Mouse (Mus musculus) CD4-positive helper T cell, adult 2 months (primary cell): ENCODE measurements around the gene Cnih2.
"Not testable (repeated sequence)": the region's sequence is repeated elsewhere in the genome, so short reads cannot be mapped to it uniquely, and the experiment has no call there.

Source experiments
- DNase-seq: peaks from one replicate; pipeline ENCODE4 v3.0.0-alpha.2; 2012; ENCODE audit warnings: low read depth, missing footprints, low spot score

The Cnih2 gene

DNA sequence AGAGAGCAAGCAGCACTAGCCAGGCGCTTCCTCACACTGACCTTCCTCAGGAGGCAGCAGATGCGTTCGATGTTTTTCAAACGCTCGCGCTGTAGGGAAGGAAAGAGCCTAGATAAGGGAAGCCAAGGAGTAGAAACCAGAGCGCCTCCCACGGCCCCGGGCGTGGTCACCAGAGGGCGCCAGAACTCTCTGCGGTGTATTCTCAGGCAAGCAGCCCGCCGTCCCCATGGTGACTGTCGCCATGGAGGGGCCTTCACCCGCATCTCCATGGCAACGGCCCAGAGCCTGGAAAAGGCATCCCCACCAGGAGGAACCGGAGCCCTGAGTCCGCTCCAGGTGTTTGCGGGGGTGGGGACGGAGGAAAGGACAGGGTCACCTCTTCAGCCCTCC is 4.1 kb downstream of the Cnih2 start:
- peak; percentile 86 for DNase-seq

DNA sequence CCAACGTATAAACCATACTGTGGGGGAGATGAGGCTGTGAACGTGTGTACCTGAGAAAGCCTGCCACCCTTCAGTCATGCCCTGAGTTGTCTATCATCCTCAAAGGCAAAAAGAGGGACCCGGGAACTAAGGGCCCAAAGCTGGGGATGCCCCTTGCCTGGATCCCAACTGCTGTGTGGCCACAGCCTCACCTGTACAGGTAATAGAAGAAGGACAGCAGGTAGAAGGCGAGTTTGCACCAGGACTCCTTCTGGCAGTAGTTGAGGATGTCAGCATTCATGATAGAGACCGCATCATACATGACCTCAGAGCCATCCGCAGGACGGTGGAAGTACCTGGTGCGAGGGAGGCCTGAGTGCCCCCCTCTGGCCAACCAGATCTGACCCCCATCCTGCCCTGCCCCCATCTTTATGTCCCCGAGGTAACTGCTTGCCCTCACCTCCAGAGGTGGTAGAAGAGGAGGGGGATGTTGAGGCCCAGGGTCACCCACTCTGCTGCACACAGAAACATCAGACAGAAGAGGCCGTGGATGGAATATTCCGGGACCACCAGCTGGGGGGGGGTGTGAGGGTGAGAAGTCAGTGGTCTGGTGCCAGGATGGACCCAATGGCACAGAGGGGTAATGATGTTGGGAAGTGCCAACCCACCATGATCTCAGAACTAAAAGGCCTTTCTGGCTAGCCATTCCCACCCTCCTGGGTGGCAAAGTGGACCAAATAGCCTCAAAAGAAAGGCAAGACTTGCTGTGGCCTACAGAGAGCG is 4.7 kb downstream of the Cnih2 start:
- DNase-seq = peak; percentile 2

DNA sequence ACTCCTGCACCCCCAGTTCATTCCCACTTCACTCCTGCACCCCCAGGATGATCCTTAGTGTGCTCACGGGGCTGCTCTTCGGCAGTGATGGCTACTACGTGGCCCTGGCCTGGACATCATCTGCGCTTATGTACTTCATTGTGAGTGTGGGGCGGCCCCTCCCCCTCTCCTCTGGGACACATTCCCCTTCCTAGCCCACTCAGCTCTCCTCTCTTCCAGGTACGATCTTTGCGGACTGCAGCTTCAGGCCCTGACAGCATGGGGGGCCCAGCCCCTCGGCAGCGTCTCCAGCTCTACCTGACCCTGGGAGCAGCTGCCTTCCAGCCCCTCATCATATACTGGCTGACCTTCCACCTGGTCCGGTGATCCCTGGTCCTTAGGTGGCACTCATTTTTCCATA is 6.2 kb downstream of the Cnih2 start:
- DNase-seq = no peak

DNA sequence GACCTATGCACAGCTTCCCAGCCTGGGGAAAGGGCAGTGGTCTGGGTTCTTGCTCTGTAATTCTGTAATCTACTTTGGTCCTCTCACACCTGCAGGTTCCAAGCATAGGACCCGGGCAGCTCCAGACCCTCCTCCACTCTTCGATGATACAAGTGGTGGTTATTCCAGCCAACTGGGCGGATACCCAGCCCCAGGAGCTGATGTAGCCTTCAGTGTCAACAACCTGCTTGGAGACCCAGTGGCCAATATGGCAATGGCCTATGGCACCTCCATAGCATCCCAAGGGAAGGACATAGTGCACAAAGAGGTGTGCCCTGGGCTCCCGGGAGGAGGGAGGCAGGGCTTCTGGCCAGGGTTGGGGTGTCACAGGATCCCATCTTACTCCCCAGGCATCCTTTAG is 9.0 kb downstream of the Cnih2 start:
- DNase-seq = peak; percentile 2

DNA sequence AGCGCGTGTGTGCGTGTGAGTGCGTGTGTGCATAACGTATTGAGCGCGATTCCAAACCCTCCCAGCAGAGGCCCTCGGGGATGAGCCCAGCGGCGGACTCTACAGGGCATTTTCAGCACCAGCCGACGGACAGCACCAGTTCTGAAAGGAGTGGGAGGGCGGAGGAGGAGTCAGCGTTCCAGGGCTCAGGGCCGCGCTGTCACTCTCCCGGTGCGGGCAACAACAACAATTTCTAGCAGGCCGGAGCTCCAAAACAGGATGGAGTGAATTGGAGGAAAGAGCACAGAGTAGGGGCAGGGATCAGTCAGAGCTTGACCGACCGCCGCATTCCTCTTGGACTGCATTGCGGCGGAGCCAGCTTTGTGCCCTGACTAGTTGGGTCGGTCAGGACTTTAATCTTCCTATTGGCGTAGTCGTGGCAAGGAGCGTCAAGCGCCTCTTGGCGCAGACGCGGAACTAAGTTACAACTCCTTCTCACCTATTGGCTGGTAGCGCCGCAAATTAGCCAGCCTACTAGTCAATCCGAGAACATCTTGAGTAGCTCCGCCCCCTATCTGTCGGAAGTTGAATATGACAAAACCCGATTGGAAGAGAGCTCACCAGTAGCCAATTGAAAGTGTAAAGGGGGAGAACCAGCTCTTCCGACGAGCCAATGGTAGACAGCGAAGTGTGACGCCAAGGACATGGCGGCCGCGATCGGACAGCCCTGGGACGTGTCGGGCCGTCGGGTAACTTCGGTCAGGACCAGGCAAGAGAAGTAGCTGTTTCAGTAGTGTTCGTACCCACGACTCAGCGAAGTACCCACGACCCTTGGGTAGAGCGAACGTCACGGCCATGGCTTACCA is 10.2 kb downstream of the Cnih2 start, which contains the start of gene Yif1a:
TSS of gene Yif1a (plus strand) at position 655 of the 845 bp plus-strand sequence.
- DNase-seq = peak; percentile 99

DNA sequence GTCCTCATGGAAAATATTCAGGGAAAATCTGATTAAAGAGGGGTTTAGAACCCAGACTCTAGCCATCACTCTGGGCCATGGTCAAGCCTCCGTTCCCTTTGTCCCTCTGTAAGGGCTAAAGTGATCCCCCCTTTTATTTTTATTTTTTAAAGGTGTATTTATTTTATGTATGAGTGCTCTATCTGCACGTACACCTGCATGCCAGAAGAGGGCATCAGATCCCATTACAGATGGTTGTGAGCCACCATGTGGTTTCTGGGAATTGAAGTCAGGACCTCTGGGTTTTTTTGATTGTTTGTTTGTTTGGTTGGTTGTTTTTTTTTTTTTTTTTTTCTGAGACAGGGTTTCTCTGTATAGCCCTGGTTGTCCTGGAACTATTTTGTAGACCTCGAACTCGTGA is 11.8 kb downstream of the Cnih2 start:
- not testable (repeated sequence) for DNase-seq

DNA sequence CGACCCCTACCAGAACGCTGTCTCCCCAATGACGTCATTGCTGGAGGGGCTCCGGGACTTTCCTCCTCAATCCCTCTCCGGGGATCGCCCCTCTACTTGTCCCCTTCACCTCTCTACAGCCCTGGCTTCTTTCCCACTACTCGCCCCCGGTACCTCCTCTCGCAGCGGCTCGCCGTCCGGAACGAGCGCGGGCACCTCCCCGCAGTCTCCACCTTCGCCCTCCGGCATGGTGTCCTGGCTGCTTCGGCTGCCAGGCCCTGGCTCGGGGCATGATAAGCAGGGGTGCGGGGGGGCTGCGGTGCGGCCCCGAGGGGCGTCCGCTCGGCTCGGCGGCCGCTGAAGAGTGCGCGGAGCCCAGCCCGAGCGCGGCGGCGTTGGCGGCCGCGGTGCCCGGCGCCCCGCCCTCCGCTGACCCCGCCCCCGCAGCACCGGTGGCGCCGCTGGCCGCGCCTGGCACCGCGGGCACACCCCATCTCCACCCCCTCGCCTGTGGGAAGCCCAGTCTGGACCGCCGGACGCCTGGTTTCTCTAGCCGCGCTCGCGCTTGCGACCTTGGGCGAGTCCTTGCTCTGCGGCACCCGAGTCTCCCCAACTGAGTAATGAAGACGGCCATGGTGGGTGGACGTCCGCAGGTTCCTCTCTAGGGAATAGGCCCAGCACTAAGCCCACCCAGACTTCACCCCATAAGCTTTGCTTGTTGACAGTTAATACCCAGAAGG is 13.0 kb downstream of the Cnih2 start, which contains the start of gene Tmem151a:
TSS of gene Tmem151a (minus strand) at position 387 of the 719 bp plus-strand sequence.
- DNase-seq = peak; percentile 36

DNA sequence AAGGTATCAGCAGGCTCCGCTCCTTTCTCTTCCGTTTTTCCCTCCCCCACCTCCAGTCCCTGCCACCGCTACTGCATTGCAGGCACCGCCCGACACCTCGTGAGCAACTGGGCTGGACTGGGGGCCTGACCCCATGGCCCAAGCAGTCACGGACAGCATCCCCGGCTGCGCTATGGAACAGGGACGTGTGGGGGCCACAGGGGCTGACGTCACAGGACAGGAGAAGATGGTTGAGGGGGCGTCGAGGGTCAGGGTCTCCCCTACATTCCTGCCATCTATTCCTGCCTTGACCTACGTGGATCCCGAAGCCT is 13.5 kb downstream of the Cnih2 start:
- DNase-seq = no peak

DNA sequence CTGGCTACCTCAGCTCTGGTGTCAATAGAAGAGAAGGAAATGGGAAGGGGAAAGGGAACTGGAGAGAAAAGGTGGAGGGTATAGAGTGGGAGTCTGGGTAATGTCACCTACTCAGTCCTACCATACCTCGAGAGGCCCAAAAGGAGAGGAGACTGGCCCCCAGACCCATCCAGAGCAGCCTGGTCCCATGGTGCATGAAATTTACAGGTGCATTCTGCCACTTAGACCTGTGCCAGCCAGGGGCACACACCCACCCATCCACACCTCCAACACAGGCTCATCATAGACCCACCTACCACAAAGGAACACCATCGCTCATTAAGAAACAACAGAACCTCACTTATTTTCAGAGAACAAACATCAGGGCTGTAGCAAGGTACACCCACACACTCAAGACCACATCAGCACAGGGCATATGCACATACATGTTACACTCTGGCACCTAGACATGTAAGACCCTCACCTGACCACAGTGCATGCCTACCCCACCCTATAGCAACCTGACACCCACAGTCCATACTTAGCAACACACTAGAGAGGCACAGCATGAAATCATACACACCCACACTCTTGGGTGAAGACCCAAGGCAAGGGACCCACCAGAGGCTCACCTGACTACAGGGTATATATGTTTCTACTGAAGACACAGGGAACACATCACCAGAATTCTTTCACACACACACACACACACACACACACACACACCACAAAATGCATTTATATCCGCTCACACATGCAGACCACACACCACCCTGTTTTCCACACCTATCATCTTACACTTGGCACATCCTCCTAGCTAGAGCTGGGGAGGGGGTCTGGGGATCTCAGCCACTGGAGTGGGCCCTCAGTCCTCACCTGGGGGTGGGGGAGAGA is 14.1 kb downstream of the Cnih2 start:
- peak; percentile 8 for DNase-seq

DNA sequence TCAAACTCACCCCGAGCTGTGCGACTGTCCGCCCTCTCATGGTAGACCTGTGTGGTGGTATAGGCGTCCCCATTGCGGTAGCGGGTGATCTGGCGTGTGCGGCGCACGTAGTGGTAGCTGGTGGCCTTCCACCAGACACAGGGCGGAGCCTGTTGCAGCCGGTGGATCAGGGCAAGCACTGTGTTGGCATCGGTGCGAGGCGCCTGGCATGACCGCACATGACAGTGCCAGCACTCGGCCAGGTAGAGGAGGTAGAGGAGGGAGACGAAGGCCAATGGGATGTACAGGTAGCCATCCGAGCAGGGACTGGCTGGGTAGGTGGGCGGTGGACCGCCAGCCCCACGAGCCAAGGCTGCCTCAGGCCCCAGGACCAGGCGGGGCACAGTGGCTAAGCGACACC is 15.7 kb downstream of the Cnih2 start:
- no peak for DNase-seq

DNA sequence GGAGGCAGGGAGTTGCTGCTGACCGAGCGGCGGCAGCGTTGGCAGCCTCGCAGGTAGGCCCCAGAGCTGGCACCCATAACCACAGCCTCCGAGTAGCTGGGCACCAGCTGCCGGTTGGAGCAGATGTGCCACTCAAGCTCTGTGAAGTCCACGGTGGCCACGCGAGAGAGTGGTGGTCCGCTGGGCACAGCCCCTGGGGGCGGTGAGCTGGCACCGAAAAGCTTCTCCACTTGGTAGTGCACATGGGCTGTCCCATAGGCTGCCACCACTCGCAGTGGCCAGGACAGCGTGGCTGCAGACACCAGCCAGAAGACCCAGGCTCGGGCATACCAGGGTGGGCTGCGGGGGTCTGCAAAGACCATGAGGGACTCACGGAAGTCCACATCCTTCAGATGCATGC is 16.3 kb downstream of the Cnih2 start:
- no peak for DNase-seq

DNA sequence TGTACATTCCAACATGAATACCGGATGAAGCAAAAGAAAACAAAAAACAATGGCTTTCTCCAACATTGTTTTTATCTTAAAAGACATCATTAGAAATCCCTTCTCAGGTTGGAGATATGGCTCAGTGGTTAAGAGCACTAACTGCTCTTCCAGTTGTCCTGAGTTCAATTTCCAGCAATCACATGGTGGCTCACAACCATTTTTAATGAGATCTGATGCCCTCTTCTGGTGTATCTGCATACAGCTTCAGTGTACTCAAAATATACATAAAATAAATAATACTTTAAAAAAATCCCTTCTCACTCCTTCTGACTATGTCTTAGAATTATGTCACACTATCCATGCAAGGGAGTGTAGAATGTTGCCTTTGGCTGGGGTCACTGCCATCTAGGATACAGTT is 19.0 kb downstream of the Cnih2 start:
- no peak for DNase-seq

DNA sequence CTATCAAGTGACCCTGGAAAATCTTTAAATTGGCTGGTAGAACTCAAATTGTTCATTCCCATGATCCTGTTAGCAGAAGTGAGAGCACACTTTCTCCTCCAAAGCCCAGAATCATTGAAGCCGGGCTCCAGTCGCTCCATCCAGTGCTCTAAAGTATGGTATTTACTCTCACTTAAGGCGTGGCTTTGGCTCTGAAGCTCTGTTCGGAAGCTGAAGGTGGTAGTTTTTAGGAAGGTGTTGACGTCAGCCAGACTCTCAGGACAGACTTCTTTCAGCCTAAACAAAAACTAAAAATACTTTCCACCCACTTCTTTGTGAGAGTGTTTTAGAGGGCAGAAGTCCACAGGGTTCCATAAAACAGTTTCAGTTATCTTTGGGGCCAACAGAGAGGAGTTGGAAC is 24.8 kb downstream of the Cnih2 start:
- DNase-seq = no peak

DNA sequence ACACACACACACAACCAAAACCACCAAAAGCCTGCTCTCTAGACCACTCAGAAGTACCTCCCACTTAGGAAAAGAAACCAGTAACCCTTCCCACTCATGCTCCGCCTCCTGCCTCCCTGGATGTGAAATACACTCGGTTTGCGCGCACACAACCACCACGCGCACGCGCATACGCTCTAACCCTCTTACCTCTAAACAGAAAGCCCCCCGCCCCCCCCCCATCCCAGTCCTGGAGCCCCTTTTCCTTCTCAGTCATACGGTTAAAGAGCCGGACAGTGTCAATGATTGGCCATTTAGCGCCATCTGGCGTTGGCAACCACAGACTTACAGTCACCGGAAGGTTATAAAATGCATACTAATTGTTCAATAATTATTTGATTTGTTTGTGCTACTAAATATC is 25.3 kb downstream of the Cnih2 start:
- DNase-seq = peak; percentile 58

DNA sequence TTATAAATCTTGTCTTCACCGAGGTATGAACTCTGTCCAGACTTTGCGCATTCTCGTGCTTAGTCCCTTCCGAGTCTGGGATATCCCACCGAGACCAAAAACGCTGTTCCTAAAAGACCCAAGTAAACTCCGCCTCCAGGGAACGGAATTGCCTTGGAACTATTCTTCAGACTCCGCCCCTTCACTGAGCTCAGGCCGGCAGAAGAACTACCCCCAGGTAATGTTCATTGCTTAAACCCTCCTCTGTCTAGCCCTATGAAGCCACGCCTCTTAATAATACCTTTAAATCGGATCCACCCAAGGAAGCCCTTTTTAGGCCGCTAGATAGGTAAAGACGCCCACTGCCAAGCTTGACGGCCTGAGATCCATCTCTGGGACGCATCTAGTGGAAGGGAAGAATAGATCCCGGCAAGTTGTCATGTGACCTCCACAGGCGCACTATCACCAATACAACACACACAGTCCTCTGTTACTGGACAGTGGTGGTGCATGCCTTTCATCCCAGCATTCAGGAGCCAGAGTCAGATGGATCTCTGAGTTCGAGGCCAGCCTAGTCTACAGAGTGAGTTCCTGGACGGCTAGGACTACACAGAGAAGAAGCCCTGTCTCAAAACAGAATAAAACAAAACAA is 25.8 kb downstream of the Cnih2 start:
- DNase-seq = no peak

DNA sequence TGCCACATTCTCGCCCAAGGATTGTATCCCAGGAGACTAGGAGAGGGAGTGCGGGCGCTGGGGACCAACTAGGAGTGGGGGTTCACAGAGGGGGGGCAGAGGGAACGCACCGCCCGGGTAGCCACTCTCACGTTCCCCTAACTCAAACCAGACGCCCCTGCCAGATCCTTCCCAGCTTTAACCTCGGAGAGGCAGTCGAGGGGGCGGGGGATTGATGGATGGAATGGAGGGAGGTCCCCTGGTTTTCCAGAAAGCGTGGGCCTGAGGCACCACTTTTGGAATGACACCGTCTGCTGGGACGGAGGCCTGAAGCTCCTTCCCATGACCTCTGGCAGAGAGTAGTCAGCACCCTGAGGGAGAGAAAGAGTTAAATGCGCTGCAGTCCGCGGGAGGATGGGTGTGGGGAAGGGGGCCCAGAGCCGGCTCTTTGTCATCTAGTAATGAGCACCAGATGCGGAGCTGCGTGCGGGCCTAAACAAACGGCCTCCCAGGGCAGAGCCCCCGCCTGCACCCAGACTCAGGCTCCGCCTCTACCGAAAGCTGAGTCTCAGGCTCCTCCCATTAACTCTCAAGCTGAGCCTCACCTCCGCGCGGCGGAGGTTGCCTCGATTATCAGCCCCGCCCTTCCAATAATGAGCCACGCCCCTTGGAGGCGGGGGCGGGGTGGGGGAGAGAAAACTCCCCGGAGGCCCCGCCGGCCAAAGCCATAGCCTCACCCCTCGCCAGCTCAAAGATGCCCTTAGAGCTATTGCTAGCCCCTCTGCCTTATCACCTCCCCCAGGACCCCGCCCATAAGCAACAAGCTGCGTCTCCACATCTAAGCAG is 26.6 kb downstream of the Cnih2 start:
- peak; percentile 83 for DNase-seq

DNA sequence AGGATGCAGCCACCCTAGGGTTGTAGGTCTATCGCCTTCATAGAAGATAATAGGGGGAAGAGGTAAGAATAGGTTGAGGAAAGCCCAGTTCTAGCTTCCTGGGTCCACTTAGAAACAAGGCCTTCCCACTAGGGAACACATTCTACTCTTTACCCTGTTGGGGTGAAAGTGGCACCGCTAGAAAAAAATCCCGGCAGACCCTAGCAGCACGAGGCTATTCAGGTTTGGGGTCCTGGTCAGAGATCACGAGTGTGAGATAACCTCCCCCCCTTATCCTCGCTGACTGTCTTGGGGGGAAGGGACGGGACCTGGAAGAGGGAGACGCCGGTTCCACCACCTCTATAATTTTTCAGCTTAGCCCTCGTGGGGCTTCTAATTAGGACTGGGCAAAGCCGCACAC is 27.2 kb downstream of the Cnih2 start:
- DNase-seq = no peak

DNA sequence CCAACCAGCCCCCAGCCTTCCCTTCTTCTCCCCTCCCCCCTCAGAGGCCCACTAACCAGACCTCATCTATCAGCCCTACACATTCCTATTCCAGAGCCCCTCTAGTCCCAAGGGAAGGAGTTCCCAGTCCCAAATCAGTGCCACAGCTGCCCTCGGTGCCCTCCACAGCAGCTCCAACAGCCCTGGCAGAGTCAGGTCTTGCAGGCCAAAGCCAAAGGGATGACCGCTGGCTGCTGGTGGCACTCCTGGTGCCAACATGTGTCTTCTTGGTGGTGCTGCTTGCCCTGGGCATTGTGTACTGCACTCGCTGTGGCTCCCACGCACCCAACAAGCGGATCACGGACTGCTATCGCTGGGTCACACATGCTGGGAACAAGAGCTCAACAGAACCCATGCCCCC is 28.3 kb downstream of the Cnih2 start:
- DNase-seq = no peak

DNA sequence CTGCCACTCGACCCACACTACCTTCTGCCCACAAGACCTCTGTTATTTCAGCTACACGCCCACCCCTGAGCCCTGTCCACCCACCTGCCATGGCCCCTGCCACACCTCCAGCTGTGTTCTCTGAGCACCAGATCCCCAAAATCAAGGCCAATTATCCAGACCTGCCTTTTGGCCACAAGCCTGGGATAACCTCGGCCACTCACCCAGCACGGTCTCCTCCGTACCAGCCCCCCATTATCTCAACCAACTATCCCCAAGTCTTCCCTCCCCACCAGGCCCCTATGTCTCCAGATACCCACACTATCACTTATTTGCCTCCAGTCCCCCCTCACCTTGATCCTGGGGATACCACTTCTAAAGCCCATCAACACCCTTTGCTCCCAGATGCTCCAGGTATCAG is 28.8 kb downstream of the Cnih2 start:
- DNase-seq = no peak
